9 mouse cellular contexts compared by ENCODE assay signal in genomic region chr9:51993486-51994275, GRCm38 (mm10). TPM values are rescaled to one million over a fixed set of nuclear protein-coding genes. Genes with fewer than 3 reads are reported as not detected.
DNase-seq lines count a peak whose midpoint lies in the region; ATAC-seq lines count a peak whose summit lies in the region.
"Had no signal": no experiment of that assay in that cellular context is flagged by ENCODE, and none has a peak within 500 bp of the region (broad histone marks: within the 10 kb centered on the region; RNA-seq: fewer than 3 reads in every experiment).

No protein-coding gene starts in this region.

- no peaks in the 10 kb centered on the region for H3K36me3 ChIP-seq in limb, embryonic 11.5 days (ENCODE audit: control insufficient read depth, insufficient read depth, low read length)
- H3K36me3 ChIP-seq in limb, embryonic 10.5 days = no peaks in the 10 kb centered on the region
- no peaks in the 10 kb centered on the region for H3K36me3 ChIP-seq in splenic B cell, adult 2 months (ENCODE audit: control insufficient read depth, insufficient read depth, low read length, poor library complexity, severe bottlenecking)
- no peaks in the 10 kb centered on the region for H3K36me3 ChIP-seq in midbrain, embryonic 16.5 days (ENCODE audit: control insufficient read depth, insufficient read depth, low read length)
- H3K36me3 ChIP-seq in forebrain, embryonic 10.5 days (replicated peaks) = no peaks in the 10 kb centered on the region
- H3K36me3 ChIP-seq: stomach, embryonic 15.5 days had no signal

- no peaks in the 10 kb centered on the region for H3K4me1 ChIP-seq in limb, embryonic 11.5 days (ENCODE audit: control insufficient read depth, insufficient read depth, low read length)
- peaks cover 5% of the 10 kb centered on the region; the same call in 1 of the 2 replicates for H3K4me1 ChIP-seq in limb, embryonic 10.5 days
- no peaks in the 10 kb centered on the region for H3K4me1 ChIP-seq in midbrain, embryonic 16.5 days (ENCODE audit: control insufficient read depth, insufficient read depth, low read length)
- no peaks in the 10 kb centered on the region; the same call in 1 of the 2 replicates for H3K4me1 ChIP-seq in forebrain, embryonic 10.5 days

- no peaks in the 10 kb centered on the region; the same call in 1 of the 2 replicates for H3K9me3 ChIP-seq in limb, embryonic 11.5 days (ENCODE audit: control insufficient read depth, low read length)
- H3K9me3 ChIP-seq in limb, embryonic 10.5 days (replicated peaks) = no peaks in the 10 kb centered on the region
- H3K9me3 ChIP-seq in midbrain, embryonic 16.5 days (replicated peaks; ENCODE audit: control insufficient read depth, low read length, poor library complexity, severe bottlenecking) = peaks cover 2% of the 10 kb centered on the region; the same call in 1 of the 2 replicates
- peaks cover 4% of the 10 kb centered on the region for H3K9me3 ChIP-seq in forebrain, embryonic 10.5 days
- H3K9me3 ChIP-seq: stomach, embryonic 15.5 days had no signal

- no peak overlapping the region for H3K4me3 ChIP-seq in limb, embryonic 11.5 days (ENCODE audit: low read depth, low read length)
- H3K4me3 ChIP-seq in limb, embryonic 10.5 days = no peak overlapping the region
- H3K4me3 ChIP-seq in midbrain, embryonic 16.5 days (ENCODE audit: low read depth, low read length) = no peak overlapping the region
- no peak overlapping the region for H3K4me3 ChIP-seq in forebrain, embryonic 10.5 days
- H3K4me3 ChIP-seq: stomach, embryonic 15.5 days had no signal

- no peak overlapping the region for H3K27ac ChIP-seq in limb, embryonic 11.5 days (replicated peaks; ENCODE audit: low read depth, low read length)
- H3K27ac ChIP-seq in limb, embryonic 10.5 days = no peak overlapping the region
- no peak overlapping the region for H3K27ac ChIP-seq in midbrain, embryonic 16.5 days (ENCODE audit: low read length)
- H3K27ac ChIP-seq in forebrain, embryonic 10.5 days = no peak overlapping the region
- H3K27ac ChIP-seq: stomach, embryonic 15.5 days had no signal

- no peaks in the 10 kb centered on the region for H3K27me3 ChIP-seq in limb, embryonic 11.5 days (ENCODE audit: control insufficient read depth, insufficient read depth, low read length)
- H3K27me3 ChIP-seq in limb, embryonic 10.5 days (ENCODE audit: low read depth, poor library complexity, severe bottlenecking) = no peaks in the 10 kb centered on the region
- no peaks in the 10 kb centered on the region for H3K27me3 ChIP-seq in splenic B cell, adult 2 months (ENCODE audit: control insufficient read depth, insufficient read depth, low read length, poor library complexity, severe bottlenecking)
- H3K27me3 ChIP-seq in midbrain, embryonic 16.5 days (ENCODE audit: control insufficient read depth, insufficient read depth, low read depth, low read length) = no peaks in the 10 kb centered on the region
- H3K27me3 ChIP-seq in forebrain, embryonic 10.5 days (ENCODE audit: poor library complexity, severe bottlenecking) = no peaks in the 10 kb centered on the region
- H3K27me3 ChIP-seq: stomach, embryonic 15.5 days had no signal

- no peak overlapping the region for H3K9ac ChIP-seq in limb, embryonic 11.5 days (ENCODE audit: low read length)
- no peak overlapping the region for H3K9ac ChIP-seq in midbrain, embryonic 16.5 days (ENCODE audit: low read depth, low read length)
- H3K9ac ChIP-seq: stomach, embryonic 15.5 days had no signal

- DNase-seq in adrenal gland, postnatal 14 days = peak; percentile 55
- no peak for DNase-seq in adrenal gland, postnatal 10 days
- peak; percentile 46 for DNase-seq in limb, embryonic 11.5 days (ENCODE audit: low spot score)
- no peak for DNase-seq in limb, embryonic 10.5 days (ENCODE audit: low spot score)
- DNase-seq in induced T-regulatory cell, adult 2 months (ENCODE audit: low read depth) = peak; percentile 65
- DNase-seq in splenic B cell, adult 2 months (ENCODE audit: low read depth, low spot score) = peak; percentile 65
- no peak for DNase-seq in forebrain, embryonic 10.5 days (ENCODE audit: extremely low spot score, low spot score)

- 84% methylated on average over 4 of the region's 4 CpGs for WGBS in limb, embryonic 11.5 days
- WGBS in limb, embryonic 10.5 days = 82% methylated on average over 4 of the region's 4 CpGs
- WGBS in midbrain, embryonic 16.5 days = 82% methylated on average over 4 of the region's 4 CpGs
- WGBS in forebrain, embryonic 10.5 days = 79% methylated on average over 4 of the region's 4 CpGs

- no peak for ATAC-seq in limb, embryonic 11.5 days (ENCODE audit: insufficient number of reproducible peaks, low FRiP score, low TSS enrichment, low read depth)
- ATAC-seq in midbrain, embryonic 16.5 days = no peak

- no peak overlapping the region for H3K4me2 ChIP-seq in limb, embryonic 11.5 days (ENCODE audit: low read depth, severe bottlenecking)
- no peak overlapping the region for H3K4me2 ChIP-seq in midbrain, embryonic 16.5 days (ENCODE audit: low read length)
- H3K4me2 ChIP-seq: stomach, embryonic 15.5 days had no signal

RNA-seq across cellular contexts. Expression of gene Fdx1, which starts 30.3 kb away (rescaled TPM):
- total RNA-seq in adrenal gland, postnatal 14 days (2021) = 2,022 and 2,175 TPM in 2 replicates
- 1,000 to 10,000 TPM in 1 of 2 experiments, 100 to 1,000 TPM in 1; 658 to 1,673 TPM for total RNA-seq in adrenal gland, postnatal 10 days (2021)
- 63.9 and 67.6 TPM in 2 replicates for polyA plus RNA-seq in limb, embryonic 11.5 days (2014; fragmentation: Nextera tagmentation; extraction: Ambion mirVana)
- polyA plus RNA-seq in limb, embryonic 10.5 days (2016; fragmentation: Nextera tagmentation; extraction: Ambion mirVana) = 53.5 and 66.9 TPM in 2 replicates
- polyA plus RNA-seq in midbrain, embryonic 16.5 days (2015; fragmentation: Nextera tagmentation; extraction: Ambion mirVana) = 36.9 and 37.0 TPM in 2 replicates
- 49.9 and 51.8 TPM in 2 replicates for polyA plus RNA-seq in forebrain, embryonic 10.5 days (2016; fragmentation: Nextera tagmentation; extraction: Ambion mirVana)

RNA-seq across cellular contexts. Expression of gene Rdx, which starts 53.3 kb away (rescaled TPM):
- total RNA-seq in adrenal gland, postnatal 14 days (2021) = 122 and 131 TPM in 2 replicates
- 100 to 1,000 TPM; 111 to 116 TPM for total RNA-seq in adrenal gland, postnatal 10 days (2021)
- 196 and 198 TPM in 2 replicates for polyA plus RNA-seq in limb, embryonic 11.5 days (2014; fragmentation: Nextera tagmentation; extraction: Ambion mirVana)
- polyA plus RNA-seq in limb, embryonic 10.5 days (2016; fragmentation: Nextera tagmentation; extraction: Ambion mirVana) = 118 and 132 TPM in 2 replicates
- polyA plus RNA-seq in midbrain, embryonic 16.5 days (2015; fragmentation: Nextera tagmentation; extraction: Ambion mirVana) = 62.6 and 70.9 TPM in 2 replicates
- polyA plus RNA-seq in forebrain, embryonic 10.5 days (2016; fragmentation: Nextera tagmentation; extraction: Ambion mirVana) = 145 and 156 TPM in 2 replicates

Comparison
In these comparisons a context has a peak if more than half of its experiments do, and no peak if none do; other contexts are left out.
1. DNase-seq: peak in adrenal gland, postnatal 14 days (single experiment), limb, embryonic 11.5 days (single experiment), induced T-regulatory cell, adult 2 months (single experiment) and splenic B cell, adult 2 months (single experiment); none in adrenal gland, postnatal 10 days (single experiment), limb, embryonic 10.5 days (single experiment) and forebrain, embryonic 10.5 days (single experiment).